Mouse (Mus musculus) hindbrain, embryonic 15.5 days (tissue): Measurements from ENCODE around the gene Slc35e3. TPM values are rescaled to one million over a fixed set of nuclear protein-coding genes. Genes with fewer than 3 reads are reported as not detected.

ENCODE experiments used
- ATAC-seq: fragments of 200-750 bp; cut with Nextera tagmentation; 2 replicates; pipeline ENCODE4 v1.8.0; 2017; ENCODE audit warnings: low read depth, moderate number of reproducible peaks, moderate TSS enrichment; ENCODE audit not compliant: low FRiP score
- H3K27ac ChIP-seq: fragments of 300-500 bp; sonication (generic); replicated peaks from 2 replicates; pipeline ENCODE4 v1.5.1; 2015; ENCODE audit warnings: mild to moderate bottlenecking, inconsistent platforms
- H3K27me3 ChIP-seq: fragments of 300-500 bp; sonication (generic); 2 replicates; pipeline ENCODE4 v1.6.1; 2015; ENCODE audit warnings: control low read depth, inconsistent platforms
- H3K36me3 ChIP-seq: fragments of 300-500 bp; sonication (generic); 2 replicates; pipeline ENCODE4 v1.6.1; 2015; ENCODE audit warnings: control low read depth, inconsistent platforms
- H3K4me1 ChIP-seq: fragments of 300-500 bp; sonication (generic); replicated peaks from 2 replicates; pipeline ENCODE4 v1.6.1; 2015; ENCODE audit warnings: control low read depth, inconsistent platforms
- H3K4me2 ChIP-seq: fragments of 300-500 bp; sonication (generic); 2 replicates; pipeline ENCODE4 v1.6.1; 2015; ENCODE audit warnings: moderate library complexity, mild to moderate bottlenecking, inconsistent platforms
- H3K4me3 ChIP-seq: fragments of 300-500 bp; sonication (generic); 2 replicates; pipeline ENCODE4 v1.5.1; 2015; ENCODE audit warnings: mild to moderate bottlenecking, inconsistent platforms
- H3K9ac ChIP-seq: fragments of 300-500 bp; sonication (generic); 2 replicates; pipeline ENCODE4 v1.6.1; 2015; ENCODE audit warnings: inconsistent platforms
- H3K9me3 ChIP-seq: fragments of 300-500 bp; sonication (generic); 2 replicates; pipeline ENCODE4 v1.6.1; 2016; ENCODE audit warnings: control low read depth, inconsistent platforms
- WGBS: fragments of 180-500 bp; shearing (Covaris S2); methylation state at CpG from one replicate; pipeline ENCODE4 v1.1.7; 2015; 5-methylcytosine and 5-hydroxymethylcytosine counted together
- polyA plus RNA-seq: library from polyadenylated mRNA; unstranded; fragments of >200 nt; fragmentation: Nextera tagmentation; extraction: Ambion mirVana; gene quantifications from 2 replicates; pipeline ENCODE4 v1.2.1, GENCODE M21; 2015

Slc35e3 gene
- polyA plus RNA-seq, 1 experiment from 2014 or later: 32.4 TPM

DNA sequence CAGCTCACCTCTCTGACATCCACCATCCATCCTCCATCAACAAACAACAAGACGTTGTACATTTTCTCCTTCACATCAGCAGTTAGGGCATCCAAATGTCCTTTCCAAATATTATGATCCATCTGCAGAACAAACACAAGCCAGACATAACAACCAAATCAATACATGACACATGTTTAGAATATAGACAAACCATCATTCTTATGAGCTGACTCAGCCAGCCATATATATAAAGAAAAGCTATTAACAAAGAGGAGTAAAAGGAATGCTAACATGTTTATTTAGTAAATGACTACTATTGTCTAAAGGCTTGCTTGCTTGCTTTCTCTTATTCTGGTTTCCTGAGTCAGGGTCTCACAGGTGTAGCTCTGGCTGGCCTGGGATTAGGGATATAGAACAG is 11.1 kb upstream of the Slc35e3 start:
- peaks cover 67% of the 10 kb centered on the region for H3K36me3 ChIP-seq
- no peak overlapping the region for H3K4me2 ChIP-seq
- H3K4me3 ChIP-seq: no peak overlapping the region
- H3K27me3 ChIP-seq: no peaks in the 10 kb centered on the region
- no peak overlapping the region for H3K9ac ChIP-seq
- no peak for ATAC-seq
- WGBS: 95% methylated on average over 1 of the region's 1 CpGs
- no peaks in the 10 kb centered on the region for H3K4me1 ChIP-seq
- no peak overlapping the region for H3K27ac ChIP-seq
- no peaks in the 10 kb centered on the region for H3K9me3 ChIP-seq

DNA sequence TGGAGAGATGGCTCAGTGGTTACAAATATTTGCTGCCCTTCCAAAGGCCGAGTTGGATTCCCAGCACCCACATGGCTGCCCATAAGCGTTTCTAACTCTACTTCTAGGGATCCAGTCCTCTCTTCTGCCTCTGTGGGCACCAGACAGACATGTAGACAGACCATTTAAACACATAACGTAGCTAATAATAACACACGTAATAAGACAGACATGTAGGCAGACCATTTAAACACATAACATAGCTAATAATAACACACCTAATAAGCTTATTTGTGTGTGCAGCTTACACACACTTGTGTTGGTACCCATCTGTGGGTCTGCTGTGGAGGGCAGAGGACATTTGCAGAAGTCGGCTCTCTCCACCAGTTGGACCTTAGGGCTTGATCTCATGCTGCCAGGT is 10.6 kb upstream of the Slc35e3 start:
- 94% methylated on average over 5 of the region's 5 CpGs for WGBS
- Histone ChIP-seq H3K4me2 (no peak overlapping the region), H3K27me3 (no peaks in the 10 kb centered on the region), H3K27ac (no peak overlapping the region), H3K9me3 (no peaks in the 10 kb centered on the region), H3K36me3 (peaks cover 64% of the 10 kb centered on the region), H3K4me3 (no peak overlapping the region), H3K4me1 (no peaks in the 10 kb centered on the region), H3K9ac (no peak overlapping the region)
- ATAC-seq: no peak

DNA sequence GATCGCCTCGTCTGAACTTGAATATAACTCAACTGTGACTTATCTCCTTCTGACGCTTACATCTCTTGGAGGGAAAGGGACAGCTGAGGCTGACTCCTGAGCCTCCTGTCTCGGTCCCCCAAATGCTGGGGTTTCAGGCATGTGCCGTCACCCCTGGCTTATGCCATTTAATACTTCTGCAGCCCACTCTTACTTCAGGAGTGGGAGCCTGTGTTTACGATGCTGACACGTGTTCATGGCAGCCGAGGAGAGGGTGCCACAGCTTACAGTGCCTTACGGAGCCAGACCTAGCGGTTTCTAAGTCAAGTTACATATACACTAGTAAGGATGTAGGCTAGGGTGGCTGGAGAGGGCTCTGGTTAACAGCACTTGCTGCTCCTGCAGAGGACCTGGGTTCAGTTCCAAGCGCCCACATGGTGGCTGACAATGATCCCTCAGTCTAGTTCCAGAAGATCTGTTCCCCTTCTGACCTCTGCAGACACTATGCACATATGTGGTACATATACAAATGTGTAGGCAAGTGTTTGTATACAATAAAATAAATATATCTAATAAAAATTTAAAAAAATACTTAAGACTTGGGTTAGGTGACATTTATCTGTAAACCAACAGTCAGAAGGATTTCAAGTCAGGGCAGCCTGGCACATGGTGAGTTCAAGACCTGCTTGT is 9.8 kb upstream of the Slc35e3 start:
- Histone ChIP-seq H3K9me3 (no peaks in the 10 kb centered on the region), H3K27ac (no peak overlapping the region), H3K27me3 (no peaks in the 10 kb centered on the region), H3K4me2 (no peak overlapping the region), H3K4me3 (no peak overlapping the region), H3K36me3 (peaks cover 56% of the 10 kb centered on the region), H3K4me1 (no peaks in the 10 kb centered on the region), H3K9ac (no peak overlapping the region)
- ATAC-seq: no peak
- WGBS: 93% methylated on average over 11 of the region's 11 CpGs

DNA sequence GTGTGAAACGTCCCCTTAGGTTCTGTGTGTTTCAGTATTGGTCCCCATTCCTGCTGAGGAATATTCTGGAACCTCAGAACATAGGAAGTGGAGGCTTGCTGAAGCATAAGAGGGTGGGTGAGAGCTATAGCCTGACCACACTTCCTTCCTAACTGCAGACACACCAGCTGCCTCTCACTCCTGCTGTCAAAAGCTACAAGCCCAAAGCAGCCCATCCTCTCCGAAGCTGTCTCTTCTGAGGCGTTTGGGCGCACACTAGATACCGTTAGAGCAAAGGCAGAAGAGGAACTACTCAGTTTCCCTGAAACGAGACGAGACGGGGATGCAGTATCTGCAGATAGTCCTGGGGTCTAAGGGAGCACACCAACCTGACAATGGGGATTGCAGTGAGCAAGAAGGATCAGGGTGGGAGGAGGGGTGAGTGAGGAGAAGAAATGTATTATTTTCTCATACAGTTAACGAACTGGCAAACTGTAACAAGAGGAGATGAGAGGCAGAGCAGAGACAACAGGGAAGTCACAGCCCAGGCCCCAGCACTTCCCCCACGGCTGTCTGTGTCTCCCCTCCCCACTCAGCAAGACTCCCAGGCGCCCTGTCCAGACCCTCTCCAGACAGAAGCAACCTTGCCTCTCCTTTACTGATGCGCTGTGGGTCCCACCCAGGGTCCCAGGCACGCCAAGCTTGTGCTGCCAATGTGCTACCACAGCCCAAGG is 9.1 kb upstream of the Slc35e3 start:
- Histone ChIP-seq H3K27ac (no peak overlapping the region), H3K4me3 (no peak overlapping the region), H3K4me1 (no peaks in the 10 kb centered on the region), H3K36me3 (peaks cover 53% of the 10 kb centered on the region), H3K9me3 (no peaks in the 10 kb centered on the region), H3K9ac (no peak overlapping the region), H3K4me2 (no peak overlapping the region), H3K27me3 (no peaks in the 10 kb centered on the region)
- no peak for ATAC-seq
- WGBS: 92% methylated on average over 13 of the region's 13 CpGs

DNA sequence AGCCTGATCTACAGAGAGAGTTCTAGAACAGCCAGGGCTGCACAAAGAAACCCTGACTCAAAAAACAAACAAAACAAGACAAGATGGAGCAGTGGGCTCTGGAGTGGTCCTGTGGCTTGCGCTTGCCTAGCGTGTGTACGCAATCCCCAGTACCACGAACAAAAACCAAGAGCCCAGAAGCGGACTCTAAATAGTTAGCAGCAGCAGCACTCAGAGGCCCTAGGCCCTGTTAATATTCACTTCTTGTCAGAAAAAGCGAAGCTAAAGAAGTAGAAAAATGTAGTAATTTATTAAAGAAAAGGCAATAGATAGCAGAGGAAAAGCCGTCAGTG is 8.4 kb upstream of the Slc35e3 start:
- H3K4me2 ChIP-seq: no peak overlapping the region
- H3K9me3 ChIP-seq: no peaks in the 10 kb centered on the region
- no peak overlapping the region for H3K4me3 ChIP-seq
- WGBS: 96% methylated on average over 7 of the region's 7 CpGs
- no peaks in the 10 kb centered on the region for H3K27me3 ChIP-seq
- peaks cover 53% of the 10 kb centered on the region for H3K36me3 ChIP-seq
- ATAC-seq: no peak
- H3K9ac ChIP-seq: no peak overlapping the region
- no peak overlapping the region for H3K27ac ChIP-seq
- no peaks in the 10 kb centered on the region for H3K4me1 ChIP-seq

DNA sequence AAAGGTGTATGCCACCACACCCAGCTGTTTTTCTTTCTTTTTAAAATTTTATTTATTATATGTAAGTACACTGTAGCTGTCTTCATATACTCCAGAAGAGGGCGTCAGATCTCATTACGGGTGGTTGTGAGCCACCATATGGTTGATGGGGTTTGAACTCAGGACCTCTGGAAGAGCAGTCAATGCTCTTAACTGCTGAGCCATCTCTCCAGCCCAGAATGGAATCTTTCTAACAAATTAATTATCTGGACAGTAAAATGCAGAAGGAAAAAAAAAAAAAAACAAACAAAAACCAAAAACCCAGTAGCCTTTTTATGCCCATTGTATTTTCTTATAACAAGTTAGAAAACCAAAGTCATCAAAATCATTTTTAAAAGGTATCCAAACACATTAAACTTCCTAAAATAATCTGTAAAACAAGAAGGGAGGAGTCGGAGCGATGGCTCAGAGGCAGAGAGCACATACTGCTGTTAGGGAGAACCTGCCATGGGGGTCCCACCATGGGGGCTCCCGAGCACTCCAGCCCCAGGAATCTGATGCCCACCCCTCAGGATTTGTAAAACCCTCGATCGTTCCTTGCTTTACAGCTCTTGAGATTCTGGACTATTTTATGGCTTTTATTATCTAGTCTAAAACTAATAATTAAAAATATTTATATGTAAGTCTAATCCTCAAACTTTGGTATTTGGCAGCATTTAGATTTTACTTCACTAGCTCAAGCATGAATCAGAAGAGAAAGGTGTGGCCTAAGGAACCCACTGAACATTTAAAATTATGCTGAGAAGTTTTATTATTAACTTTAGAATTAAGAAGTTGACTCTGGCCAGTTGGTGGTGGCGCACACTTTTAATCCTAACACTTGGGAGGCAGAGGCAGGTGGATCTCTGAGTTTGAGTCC is 7.8 kb upstream of the Slc35e3 start:
- Histone ChIP-seq H3K27me3 (no peaks in the 10 kb centered on the region), H3K4me1 (no peaks in the 10 kb centered on the region), H3K4me3 (no peak overlapping the region), H3K9ac (no peak overlapping the region), H3K4me2 (no peak overlapping the region), H3K36me3 (peaks cover 49% of the 10 kb centered on the region), H3K9me3 (no peaks in the 10 kb centered on the region), H3K27ac (no peak overlapping the region)
- 94% methylated on average over 8 of the region's 8 CpGs for WGBS
- ATAC-seq: no peak

DNA sequence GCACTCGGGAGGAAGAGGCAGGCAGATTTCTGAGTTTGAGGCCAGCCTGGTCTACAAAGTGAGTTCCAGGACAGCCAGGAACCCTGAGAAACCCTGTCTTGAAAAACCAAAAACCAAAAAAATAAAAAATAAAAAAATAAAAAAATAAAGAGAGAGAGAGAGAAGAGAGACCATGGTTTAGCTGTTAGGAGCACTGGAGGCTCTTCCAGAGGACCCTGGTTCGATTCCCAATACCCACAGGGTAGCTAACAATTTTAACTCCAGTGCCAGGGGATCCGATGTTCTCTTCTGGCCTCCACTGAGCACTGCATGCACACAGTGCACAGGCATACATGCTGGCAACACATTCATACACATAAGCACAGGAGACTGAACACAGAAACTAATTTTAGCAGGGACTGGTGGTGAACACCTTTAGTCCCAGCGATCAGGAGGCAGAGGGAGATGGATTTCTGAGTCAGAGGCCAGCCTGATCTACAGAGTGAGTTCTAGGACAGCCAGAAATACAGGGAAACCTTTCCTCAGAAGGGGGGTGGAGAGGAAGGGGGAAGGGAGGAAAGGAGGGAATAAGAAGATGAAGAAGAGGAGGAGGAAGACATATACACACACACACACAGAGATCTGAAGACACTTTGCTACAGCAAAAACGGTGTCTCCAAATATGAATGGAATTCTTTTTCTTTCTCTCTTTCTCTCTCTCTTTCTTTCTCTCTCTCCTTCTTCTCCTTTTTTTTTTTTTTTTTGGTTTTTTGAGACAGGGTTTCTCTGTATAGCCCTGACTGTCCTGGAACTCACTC is 6.9 kb upstream of the Slc35e3 start:
- H3K4me3 ChIP-seq: no peak overlapping the region
- no peaks in the 10 kb centered on the region for H3K9me3 ChIP-seq
- peaks cover 43% of the 10 kb centered on the region for H3K36me3 ChIP-seq
- H3K4me2 ChIP-seq: no peak overlapping the region
- H3K9ac ChIP-seq: no peak overlapping the region
- H3K27ac ChIP-seq: no peak overlapping the region
- no peaks in the 10 kb centered on the region for H3K27me3 ChIP-seq
- no peak for ATAC-seq
- 96% methylated on average over 5 of the region's 5 CpGs for WGBS
- no peaks in the 10 kb centered on the region for H3K4me1 ChIP-seq

DNA sequence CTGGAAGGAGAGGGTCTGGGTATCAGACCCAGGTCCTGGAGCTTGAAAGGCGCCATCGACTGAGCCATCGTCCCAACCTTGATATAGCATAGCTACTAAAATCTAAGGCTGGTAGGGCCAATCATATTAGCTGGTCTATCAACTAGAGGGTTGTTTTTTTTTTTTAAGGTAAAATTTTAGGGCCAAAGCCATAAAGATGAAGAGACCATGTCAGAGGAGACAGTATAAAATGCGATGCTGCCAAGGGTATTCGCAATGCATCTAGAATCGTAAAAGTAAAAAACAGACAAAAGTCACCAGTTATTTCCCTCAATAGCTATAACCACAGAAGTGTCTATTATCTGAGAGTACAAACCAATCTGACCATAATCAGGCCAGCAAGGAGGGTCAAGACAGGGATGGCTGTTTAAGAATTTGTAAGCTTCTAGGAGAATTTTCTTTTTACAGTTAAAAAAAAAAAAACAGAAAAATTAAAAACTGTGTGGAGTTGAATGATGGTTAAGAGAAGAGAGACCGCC is 6.2 kb upstream of the Slc35e3 start:
- Histone ChIP-seq H3K27ac (no peak overlapping the region), H3K36me3 (peaks cover 36% of the 10 kb centered on the region), H3K4me2 (no peak overlapping the region), H3K4me3 (no peak overlapping the region), H3K9me3 (no peaks in the 10 kb centered on the region), H3K4me1 (no peaks in the 10 kb centered on the region), H3K9ac (no peak overlapping the region), H3K27me3 (no peaks in the 10 kb centered on the region)
- ATAC-seq: no peak
- 98% methylated on average over 7 of the region's 7 CpGs for WGBS

DNA sequence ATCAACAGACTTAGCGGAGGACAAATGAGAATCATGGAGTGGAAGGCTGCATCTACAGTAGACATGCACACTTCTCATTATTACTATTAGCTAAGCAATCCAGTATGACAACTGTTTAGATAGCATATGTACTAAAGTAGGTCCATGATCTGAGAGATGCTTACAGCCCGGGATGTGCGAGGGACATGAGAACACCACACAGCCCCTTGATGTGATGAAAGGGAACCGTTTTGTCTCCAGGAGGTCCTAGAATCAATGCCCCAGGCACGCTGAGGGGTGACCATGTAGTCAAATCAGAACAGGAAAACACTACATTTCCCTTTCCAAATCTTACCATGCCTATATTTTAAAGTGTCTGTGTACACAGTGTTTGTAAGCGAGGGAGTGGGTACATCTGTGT is 5.6 kb upstream of the Slc35e3 start:
- H3K9me3 ChIP-seq: no peaks in the 10 kb centered on the region
- no peak for ATAC-seq
- H3K4me2 ChIP-seq: no peak overlapping the region
- H3K27me3 ChIP-seq: no peaks in the 10 kb centered on the region
- H3K36me3 ChIP-seq: peaks cover 30% of the 10 kb centered on the region
- WGBS: 96% methylated on average over 6 of the region's 6 CpGs
- H3K27ac ChIP-seq: no peak overlapping the region
- H3K4me3 ChIP-seq: no peak overlapping the region
- no peaks in the 10 kb centered on the region; the same call in 1 of the 2 replicates for H3K4me1 ChIP-seq
- H3K9ac ChIP-seq: no peak overlapping the region

DNA sequence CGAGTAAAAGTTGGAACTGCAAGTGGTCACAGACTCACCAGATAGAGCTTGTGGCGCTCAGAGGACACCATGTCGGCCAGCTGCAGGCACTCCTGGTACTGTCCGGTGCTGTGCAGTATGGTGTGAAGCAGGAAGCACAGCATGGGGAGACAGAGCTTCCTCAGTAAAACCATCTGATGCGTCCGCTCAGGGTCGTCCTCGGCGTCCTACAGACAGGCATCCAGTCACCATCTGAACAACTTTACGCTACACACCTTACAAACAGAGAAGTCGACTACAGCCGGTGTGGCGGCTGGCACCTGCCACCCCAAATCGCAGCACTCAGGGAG is 5.1 kb upstream of the Slc35e3 start:
- no peaks in the 10 kb centered on the region for H3K27me3 ChIP-seq
- H3K27ac ChIP-seq: no peak overlapping the region
- ATAC-seq: no peak
- H3K36me3 ChIP-seq: peaks cover 26% of the 10 kb centered on the region
- WGBS: 96% methylated on average over 14 of the region's 14 CpGs
- H3K4me2 ChIP-seq: no peak overlapping the region
- H3K9me3 ChIP-seq: no peaks in the 10 kb centered on the region
- H3K4me1 ChIP-seq: peaks cover 3% of the 10 kb centered on the region; the same call in 1 of the 2 replicates
- no peak overlapping the region for H3K4me3 ChIP-seq
- H3K9ac ChIP-seq: no peak overlapping the region

DNA sequence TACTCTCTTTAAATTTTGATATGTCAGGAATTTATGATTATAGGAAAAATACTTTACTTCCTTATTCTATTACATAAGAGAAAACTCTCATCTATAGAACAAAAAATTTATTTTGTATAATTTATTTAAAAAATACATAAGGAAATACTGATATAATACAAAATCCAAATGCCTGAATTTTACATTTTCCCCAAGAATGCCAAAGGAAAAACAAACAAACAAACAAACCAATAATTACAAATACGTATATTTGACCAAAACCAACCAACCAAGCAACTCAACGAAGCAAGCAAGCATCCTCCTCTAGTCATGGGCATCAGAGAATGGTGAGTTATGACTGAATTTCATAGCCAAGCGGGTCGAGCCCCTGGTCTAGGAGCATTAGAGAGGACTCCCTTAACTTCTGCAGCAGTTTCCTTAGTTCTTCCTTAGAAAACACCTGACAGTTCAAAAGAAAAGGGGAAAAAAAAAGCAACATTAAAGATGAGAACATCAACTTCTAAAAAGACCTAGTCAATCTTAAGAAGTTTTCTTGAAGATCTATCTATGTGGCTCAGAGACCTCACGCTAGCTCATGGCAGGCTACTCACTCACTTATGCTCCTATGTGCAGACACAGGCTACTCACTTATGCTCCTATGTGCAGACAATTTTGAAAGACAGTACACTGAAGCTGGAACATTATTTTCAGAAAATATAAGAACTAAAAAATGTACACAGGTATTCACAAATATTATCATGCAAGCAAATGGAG is 4.5 kb upstream of the Slc35e3 start:
- H3K9me3 ChIP-seq: no peaks in the 10 kb centered on the region
- no peak overlapping the region for H3K4me3 ChIP-seq
- no peak overlapping the region for H3K4me2 ChIP-seq
- peaks cover 3% of the 10 kb centered on the region; the same call in 1 of the 2 replicates for H3K4me1 ChIP-seq
- H3K9ac ChIP-seq: no peak overlapping the region
- no peak for ATAC-seq
- peaks cover 20% of the 10 kb centered on the region for H3K36me3 ChIP-seq
- no peaks in the 10 kb centered on the region for H3K27me3 ChIP-seq
- 94% methylated on average over 5 of the region's 5 CpGs for WGBS
- H3K27ac ChIP-seq: no peak overlapping the region
